Mouse (Mus musculus): ENCODE results near the gene Moxd2. TPM values are rescaled to one million over a fixed set of nuclear protein-coding genes. Genes with fewer than 3 reads are reported as not detected.

Moxd2 gene
- polyA plus RNA-seq (2012; rRNA removed): not detected in 2 replicates

- Histone ChIP-seq H3K27ac (ENCODE audit: insufficient read depth, low read depth, low read length) (no peak within 1 kb of the TSS), H3K4me1 (ENCODE audit: control insufficient read depth, insufficient read depth, insufficient read length, low read length) (peaks cover 3% of the 10 kb centered on the region; the same call in 1 of the 2 replicates), H3K36me3 (ENCODE audit: control insufficient read depth, insufficient read depth, low read length) (no peaks in the 10 kb centered on the region), H3K4me3 (ENCODE audit: low read depth, low read length) (no peak within 1 kb of the TSS), H3K27me3 (ENCODE audit: control insufficient read depth, insufficient read depth, low read length) (no peaks in the 10 kb centered on the region)
- WGBS: 92% methylated on average over 3 of the region's 3 CpGs
- TF ChIP-seq CTCF (IDR thresholded peaks at IDR 0.05; ENCODE audit: extremely low read depth, insufficient read length, insufficient replicate concordance, low read depth, low read length): no peak
- TF ChIP-seq POLR2A (IDR thresholded peaks at IDR 0.05; ENCODE audit: low read depth, low read length): no peak
These were observed at the start of gene Moxd2 for GRCm38 (mm10) chr6:40887394-40887793. Gene Moxd2, minus strand, starts transcription at chr6:40887494.

DNA sequence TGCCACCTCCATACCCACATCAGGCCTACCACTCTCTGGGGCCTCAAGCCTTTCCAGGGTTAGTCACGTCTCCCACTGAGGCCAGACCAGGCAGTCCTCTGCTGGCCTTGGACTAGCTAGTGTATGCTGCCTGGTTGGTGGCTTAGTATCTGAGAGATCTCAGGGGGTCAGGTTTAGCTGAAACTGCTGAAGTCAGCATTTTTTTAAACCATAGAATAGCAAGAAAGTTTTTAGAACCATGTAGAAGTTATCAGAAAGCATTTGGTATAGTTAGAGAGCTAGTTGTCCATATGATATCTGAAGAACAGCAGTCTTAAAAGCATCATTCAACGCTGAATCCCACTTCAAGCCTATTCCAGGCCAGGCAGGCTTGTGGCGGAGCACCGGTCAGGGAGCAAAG, 32.7 kb upstream of the Moxd2 start:
- Histone ChIP-seq H3K27ac (ENCODE audit: insufficient read depth, low read depth, low read length) (no peak overlapping the region), H3K4me3 (ENCODE audit: low read depth, low read length) (no peak overlapping the region), H3K27me3 (ENCODE audit: control insufficient read depth, insufficient read depth, low read length) (no peaks in the 10 kb centered on the region), H3K4me1 (ENCODE audit: control insufficient read depth, insufficient read depth, insufficient read length, low read length) (no peaks in the 10 kb centered on the region), H3K36me3 (ENCODE audit: control insufficient read depth, insufficient read depth, low read length) (no peaks in the 10 kb centered on the region)
- TF ChIP-seq POLR2A (IDR thresholded peaks at IDR 0.05; ENCODE audit: low read depth, low read length): no peak
- TF ChIP-seq CTCF (IDR thresholded peaks at IDR 0.05; ENCODE audit: extremely low read depth, insufficient read length, insufficient replicate concordance, low read depth, low read length): no peak
- WGBS: 82% methylated on average over 4 of the region's 4 CpGs

- TF ChIP-seq POLR2A (IDR thresholded peaks at IDR 0.05; ENCODE audit: low read depth, low read length) (no peak), CTCF (IDR thresholded peaks at IDR 0.05; ENCODE audit: extremely low read depth, insufficient read length, insufficient replicate concordance, low read depth, low read length) (no peak)
- Histone ChIP-seq H3K27me3 (ENCODE audit: control insufficient read depth, insufficient read depth, low read length) (no peaks in the 10 kb centered on the region), H3K4me3 (ENCODE audit: low read depth, low read length) (no peak within 1 kb of the TSS), H3K27ac (ENCODE audit: insufficient read depth, low read depth, low read length) (no peak within 1 kb of the TSS), H3K36me3 (ENCODE audit: control insufficient read depth, insufficient read depth, low read length) (no peaks in the 10 kb centered on the region), H3K4me1 (ENCODE audit: control insufficient read depth, insufficient read depth, insufficient read length, low read length) (no peaks in the 10 kb centered on the region)
These were observed 13.0 kb upstream of the Moxd2 start, which contains the start of gene Prss58 for GRCm38 (mm10) chr6:40900287-40900686. Gene Prss58, minus strand, starts transcription at chr6:40900387.

GRCm38 (mm10) chr6:40894716-40895115, 7.4 kb upstream of the Moxd2 start:
- no peak overlapping the region for H3K4me3 ChIP-seq (ENCODE audit: low read depth, low read length)
- no peaks in the 10 kb centered on the region for H3K27me3 ChIP-seq (ENCODE audit: control insufficient read depth, insufficient read depth, low read length)
- WGBS: 22% methylated on average over 1 of the region's 1 CpGs
- H3K4me1 ChIP-seq (ENCODE audit: control insufficient read depth, insufficient read depth, insufficient read length, low read length): peaks cover 3% of the 10 kb centered on the region; the same call in 1 of the 2 replicates
- H3K36me3 ChIP-seq (ENCODE audit: control insufficient read depth, insufficient read depth, low read length): no peaks in the 10 kb centered on the region
- TF ChIP-seq CTCF (IDR thresholded peaks at IDR 0.05; ENCODE audit: extremely low read depth, insufficient read length, insufficient replicate concordance, low read depth, low read length): no peak
- no peak for TF ChIP-seq POLR2A (IDR thresholded peaks at IDR 0.05; ENCODE audit: low read depth, low read length)
- no peak overlapping the region for H3K27ac ChIP-seq (ENCODE audit: insufficient read depth, low read depth, low read length)

- WGBS: 46% methylated on average over 7 of the region's 7 CpGs
- H3K27me3 ChIP-seq (ENCODE audit: control insufficient read depth, insufficient read depth, low read length): no peaks in the 10 kb centered on the region
- no peaks in the 10 kb centered on the region for H3K36me3 ChIP-seq (ENCODE audit: control insufficient read depth, insufficient read depth, low read length)
- H3K4me3 ChIP-seq (ENCODE audit: low read depth, low read length): no peak overlapping the region
- no peak overlapping the region for H3K27ac ChIP-seq (ENCODE audit: insufficient read depth, low read depth, low read length)
- peaks cover 3% of the 10 kb centered on the region; the same call in 1 of the 2 replicates for H3K4me1 ChIP-seq (ENCODE audit: control insufficient read depth, insufficient read depth, insufficient read length, low read length)
- TF ChIP-seq POLR2A (IDR thresholded peaks at IDR 0.05; ENCODE audit: low read depth, low read length): no peak
- peak; percentile 46; the same call in 1 of the 2 replicates for TF ChIP-seq CTCF (IDR thresholded peaks at IDR 0.05; ENCODE audit: extremely low read depth, insufficient read length, insufficient replicate concordance, low read depth, low read length)
These were observed 6.3 kb upstream of the Moxd2 start for GRCm38 (mm10) chr6:40893577-40893976.

DNA sequence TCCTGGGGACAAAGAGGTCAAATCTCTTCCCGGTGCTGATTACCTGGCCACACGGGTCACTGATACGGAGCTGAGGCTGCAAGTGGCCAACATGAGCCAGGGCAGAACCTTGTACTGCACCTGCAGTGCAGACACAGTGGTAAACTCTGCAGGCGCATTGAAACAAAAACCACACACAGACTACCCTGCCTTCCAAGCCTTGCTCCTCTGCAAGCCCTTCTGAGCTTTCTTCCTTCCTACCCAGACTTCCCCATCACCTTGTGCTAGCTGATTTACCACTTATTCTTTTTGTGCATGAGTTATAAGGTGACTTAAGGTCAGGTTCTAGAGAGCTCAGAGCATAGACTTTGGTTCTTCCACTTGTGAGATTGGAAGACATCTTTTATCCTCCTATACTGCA, 4.5 kb upstream of the Moxd2 start:
- H3K4me3 ChIP-seq (ENCODE audit: low read depth, low read length): no peak overlapping the region; the same call in 1 of the 2 replicates
- H3K4me1 ChIP-seq (ENCODE audit: control insufficient read depth, insufficient read depth, insufficient read length, low read length): peaks cover 3% of the 10 kb centered on the region; the same call in 1 of the 2 replicates
- H3K27ac ChIP-seq (ENCODE audit: insufficient read depth, low read depth, low read length): peak overlapping the region; percentile 7; the same call in 1 of the 2 replicates
- no peaks in the 10 kb centered on the region for H3K27me3 ChIP-seq (ENCODE audit: control insufficient read depth, insufficient read depth, low read length)
- H3K36me3 ChIP-seq (ENCODE audit: control insufficient read depth, insufficient read depth, low read length): no peaks in the 10 kb centered on the region
- WGBS: 50% methylated on average over 4 of the region's 4 CpGs
- no peak for TF ChIP-seq CTCF (IDR thresholded peaks at IDR 0.05; ENCODE audit: extremely low read depth, insufficient read length, insufficient replicate concordance, low read depth, low read length)
- TF ChIP-seq POLR2A (IDR thresholded peaks at IDR 0.05; ENCODE audit: low read depth, low read length): no peak

DNA sequence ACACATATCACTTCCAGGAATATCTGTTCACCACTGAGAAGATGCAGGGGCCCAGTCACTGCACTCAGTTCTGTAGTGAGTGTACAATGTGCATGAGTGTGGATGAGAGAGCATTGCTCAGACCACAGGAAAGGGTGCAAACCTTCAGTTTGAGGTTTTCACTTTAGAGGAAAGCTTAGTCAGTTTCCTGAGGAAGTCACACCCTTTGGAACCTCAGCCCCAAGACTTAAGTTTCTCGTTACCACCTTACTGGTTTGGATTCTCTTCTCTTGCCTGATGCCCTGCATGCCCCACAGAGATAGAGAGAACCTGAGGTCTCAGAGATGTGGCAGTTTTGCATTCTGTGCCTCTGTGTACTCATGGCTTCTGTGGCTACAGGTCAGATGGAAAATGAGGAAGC, 3.7 kb upstream of the Moxd2 start:
- H3K27me3 ChIP-seq (ENCODE audit: control insufficient read depth, insufficient read depth, low read length): no peaks in the 10 kb centered on the region
- no peak for TF ChIP-seq CTCF (IDR thresholded peaks at IDR 0.05; ENCODE audit: extremely low read depth, insufficient read length, insufficient replicate concordance, low read depth, low read length)
- TF ChIP-seq POLR2A (IDR thresholded peaks at IDR 0.05; ENCODE audit: low read depth, low read length): no peak
- H3K4me1 ChIP-seq (ENCODE audit: control insufficient read depth, insufficient read depth, insufficient read length, low read length): peaks cover 3% of the 10 kb centered on the region; the same call in 1 of the 2 replicates
- 47% methylated on average over 1 of the region's 1 CpGs for WGBS
- peak overlapping the region; percentile 7; the same call in 1 of the 2 replicates for H3K27ac ChIP-seq (ENCODE audit: insufficient read depth, low read depth, low read length)
- H3K36me3 ChIP-seq (ENCODE audit: control insufficient read depth, insufficient read depth, low read length): no peaks in the 10 kb centered on the region
- H3K4me3 ChIP-seq (ENCODE audit: low read depth, low read length): no peak overlapping the region
